10 mouse cellular contexts compared by ENCODE assay signal in genomic region chr1:131378914-131379474, GRCm38 (mm10).
DNase-seq lines count a peak whose midpoint lies in the region; ATAC-seq and TF ChIP-seq lines count a peak whose summit lies in the region.
"Had no signal": no experiment of that assay in that cellular context is flagged by ENCODE, and none has a peak within 500 bp of the region (broad histone marks: within the 10 kb centered on the region; RNA-seq: fewer than 3 reads in every experiment).

No protein-coding gene starts in this region.

- no peaks in the 10 kb centered on the region for H3K9me3 ChIP-seq in forebrain, embryonic 13.5 days (replicated peaks)
- H3K9me3 ChIP-seq in forebrain, embryonic 11.5 days (ENCODE audit: control insufficient read depth, low read length): no peaks in the 10 kb centered on the region
- no peaks in the 10 kb centered on the region for H3K9me3 ChIP-seq in liver, postnatal 0 days (ENCODE audit: low read length)
- H3K9me3 ChIP-seq in embryonic facial prominence, embryonic 14.5 days (ENCODE audit: control insufficient read depth, low read length): no peaks in the 10 kb centered on the region
- no peaks in the 10 kb centered on the region for H3K9me3 ChIP-seq in megakaryocyte, embryonic 14.5 days

- no peak for TF ChIP-seq CTCF in liver, postnatal 0 days (IDR thresholded peaks at IDR 0.05; ENCODE audit: low read depth)
- TF ChIP-seq CTCF in cerebellum, adult 2 months (IDR thresholded peaks at IDR 0.05; ENCODE audit: borderline replicate concordance, insufficient read depth, low read depth, low read length): no peak

- no peak for DNase-seq in forebrain, embryonic 11.5 days (ENCODE audit: low spot score)
- no peak for DNase-seq in liver, postnatal 0 days
- DNase-seq in liver: no peak
- DNase-seq in embryonic facial prominence, embryonic 14.5 days (ENCODE audit: low spot score): no peak
- DNase-seq in urinary bladder, postnatal 10 days (ENCODE audit: low spot score): no peak
- no peak for DNase-seq in cerebellum, adult 2 months
- DNase-seq: kidney, postnatal 25 days; thymus, postnatal 14 days had no signal

- TF ChIP-seq EP300 in liver, postnatal 0 days (IDR thresholded peaks at IDR 0.05; ENCODE audit: low read depth): no peak

- 82% methylated on average over 1 of the region's 1 CpGs for WGBS in forebrain, embryonic 13.5 days
- WGBS in forebrain, embryonic 11.5 days: 76% methylated on average over 1 of the region's 1 CpGs
- 35% methylated on average over 1 of the region's 1 CpGs for WGBS in liver, postnatal 0 days (ENCODE audit: insufficient replicate concordance)
- WGBS in embryonic facial prominence, embryonic 14.5 days: 72% methylated on average over 1 of the region's 1 CpGs
- WGBS in cerebellum, adult 2 months: 74% methylated on average over 1 of the region's 1 CpGs

- no peak for TF ChIP-seq POLR2A in cerebellum, adult 2 months (IDR thresholded peaks at IDR 0.05; ENCODE audit: borderline replicate concordance, insufficient read depth, low read length)

- H3K27me3 ChIP-seq in forebrain, embryonic 13.5 days: no peaks in the 10 kb centered on the region
- H3K27me3 ChIP-seq in forebrain, embryonic 11.5 days (ENCODE audit: control insufficient read depth, insufficient read depth, low read length): no peaks in the 10 kb centered on the region
- H3K27me3 ChIP-seq in liver, postnatal 0 days (ENCODE audit: insufficient read depth, low read length): no peaks in the 10 kb centered on the region
- H3K27me3 ChIP-seq in embryonic facial prominence, embryonic 14.5 days (replicated peaks; ENCODE audit: control insufficient read depth, insufficient read depth, low read length): no peaks in the 10 kb centered on the region
- no peaks in the 10 kb centered on the region for H3K27me3 ChIP-seq in megakaryocyte, embryonic 14.5 days (replicated peaks)
- no peaks in the 10 kb centered on the region for H3K27me3 ChIP-seq in cerebellum, adult 2 months (ENCODE audit: control insufficient read depth, insufficient read depth, low read length)

- H3K4me2 ChIP-seq in forebrain, embryonic 13.5 days: no peak overlapping the region
- H3K4me2 ChIP-seq in forebrain, embryonic 11.5 days (ENCODE audit: low read depth, low read length, severe bottlenecking): no peak overlapping the region
- no peak overlapping the region for H3K4me2 ChIP-seq in liver, postnatal 0 days (ENCODE audit: low read depth, low read length)
- H3K4me2 ChIP-seq in embryonic facial prominence, embryonic 14.5 days (ENCODE audit: low read depth, low read length): no peak overlapping the region

- no peak for ATAC-seq in forebrain, embryonic 13.5 days
- no peak; the same call in 1 of the 2 replicates for ATAC-seq in forebrain, embryonic 11.5 days (replicated peaks; ENCODE audit: low FRiP score)
- ATAC-seq in liver, postnatal 0 days: no peak
- no peak for ATAC-seq in embryonic facial prominence, embryonic 14.5 days (ENCODE audit: low read depth)

- H3K36me3 ChIP-seq in forebrain, embryonic 13.5 days (ENCODE audit: poor library complexity, severe bottlenecking): peaks cover 3% of the 10 kb centered on the region; the same call in 1 of the 2 replicates
- no peaks in the 10 kb centered on the region for H3K36me3 ChIP-seq in forebrain, embryonic 11.5 days (ENCODE audit: control insufficient read depth, insufficient read depth, low read length)
- H3K36me3 ChIP-seq in liver, postnatal 0 days (replicated peaks; ENCODE audit: insufficient read depth, low read length): no peaks in the 10 kb centered on the region
- H3K36me3 ChIP-seq in embryonic facial prominence, embryonic 14.5 days (ENCODE audit: control insufficient read depth, insufficient read depth, low read length): 0 out of 2 replicates have a peak, but pooled peaks cover 8% of the 10 kb centered on the region
- H3K36me3 ChIP-seq in megakaryocyte, embryonic 14.5 days (replicated peaks; ENCODE audit: low read length): peaks cover 16% of the 10 kb centered on the region

- H3K4me3 ChIP-seq in forebrain, embryonic 13.5 days: no peak overlapping the region
- H3K4me3 ChIP-seq in forebrain, embryonic 11.5 days (ENCODE audit: low read depth, low read length): no peak overlapping the region
- H3K4me3 ChIP-seq in liver, postnatal 0 days (ENCODE audit: low read depth, low read length): no peak overlapping the region
- H3K4me3 ChIP-seq in embryonic facial prominence, embryonic 14.5 days (ENCODE audit: low read depth, low read length): no peak overlapping the region
- peak overlapping the region; percentile 89 for H3K4me3 ChIP-seq in megakaryocyte, embryonic 14.5 days (replicated peaks)
- H3K4me3 ChIP-seq in cerebellum, adult 2 months (replicated peaks; ENCODE audit: insufficient read depth, low read depth, low read length): no peak overlapping the region

- H3K27ac ChIP-seq in forebrain, embryonic 13.5 days: peak overlapping the region; percentile 59
- H3K27ac ChIP-seq in forebrain, embryonic 11.5 days (ENCODE audit: low read depth, low read length): no peak overlapping the region
- H3K27ac ChIP-seq in liver, postnatal 0 days (ENCODE audit: low read depth): peak overlapping the region; percentile 67
- peak overlapping the region; percentile 21; the same call in 1 of the 2 replicates for H3K27ac ChIP-seq in embryonic facial prominence, embryonic 14.5 days (replicated peaks; ENCODE audit: low read depth, low read length)
- H3K27ac ChIP-seq in cerebellum, adult 2 months (ENCODE audit: insufficient read depth, low read length): no peak overlapping the region

- H3K4me1 ChIP-seq in forebrain, embryonic 13.5 days: peaks cover 29% of the 10 kb centered on the region
- no peaks in the 10 kb centered on the region; the same call in none of the 2 replicates for H3K4me1 ChIP-seq in forebrain, embryonic 11.5 days (replicated peaks; ENCODE audit: control insufficient read depth, insufficient read depth, low read length)
- H3K4me1 ChIP-seq in liver, postnatal 0 days (ENCODE audit: insufficient read depth): peaks cover 13% of the 10 kb centered on the region
- peaks cover 7% of the 10 kb centered on the region; the same call in 1 of the 2 replicates for H3K4me1 ChIP-seq in embryonic facial prominence, embryonic 14.5 days (ENCODE audit: control insufficient read depth, insufficient read depth, low read length)
- H3K4me1 ChIP-seq in megakaryocyte, embryonic 14.5 days: peaks cover 60% of the 10 kb centered on the region
- H3K4me1 ChIP-seq in cerebellum, adult 2 months (ENCODE audit: control insufficient read depth, insufficient read depth, low read length): peaks cover 6% of the 10 kb centered on the region

- no peak overlapping the region for H3K9ac ChIP-seq in forebrain, embryonic 13.5 days
- H3K9ac ChIP-seq in forebrain, embryonic 11.5 days (ENCODE audit: low read length): no peak overlapping the region
- H3K9ac ChIP-seq in liver, postnatal 0 days (replicated peaks): no peak overlapping the region
- no peak overlapping the region for H3K9ac ChIP-seq in embryonic facial prominence, embryonic 14.5 days (ENCODE audit: low read depth, low read length)

Comparison
In these comparisons a context has a peak if more than half of its experiments do, and no peak if none do; other contexts are left out.
1. H3K27ac ChIP-seq: peak in forebrain, embryonic 13.5 days (single experiment), liver, postnatal 0 days (single experiment) and embryonic facial prominence, embryonic 14.5 days (single experiment); none in forebrain, embryonic 11.5 days (single experiment) and cerebellum, adult 2 months (single experiment).